Mouse (Mus musculus): Measurements from ENCODE around the gene 1810009A15Rik. TPM values are rescaled to one million over a fixed set of nuclear protein-coding genes. Genes with fewer than 3 reads are reported as not detected.

1810009A15Rik gene
- 146 and 214 TPM in 2 replicates for total RNA-seq (2012; rRNA removed)

GRCm38 (mm10) chr19:8888511-8889385 lies at the start of gene 1810009A15Rik, which contains the start of gene Gm49416:
1810009A15Rik (plus strand) TSS chr19:8888853.
Gm49416 (plus strand) TSS chr19:8888926.
- H3K4me3 ChIP-seq (ENCODE audit: insufficient read depth in 1 of 2, low read depth in 1 of 2, low read length in 2 of 2, poor library complexity in 1 of 2, severe bottlenecking in 1 of 2) = peak within 1 kb of the TSS; percentile 81 to 87
- peaks cover 0 to 3% of the 10 kb centered on the region in 2 experiments; a peak in 1 of 4 replicates for H3K4me1 ChIP-seq (ENCODE audit: control insufficient read depth in 2 of 2, insufficient read depth in 2 of 2, low read length in 2 of 2, poor library complexity in 1 of 2)
- H3K9ac ChIP-seq (ENCODE audit: insufficient read depth, low read depth, low read length, poor library complexity, severe bottlenecking) = peak within 1 kb of the TSS; percentile 97
- H3K9me3 ChIP-seq (ENCODE audit: control insufficient read depth, insufficient read depth, low read depth, low read length) = no peaks in the 10 kb centered on the region
- H3K36me3 ChIP-seq (ENCODE audit: control insufficient read depth, insufficient read depth, low read length, poor library complexity, severe bottlenecking) = peaks cover 20% of the 10 kb centered on the region
- TF ChIP-seq ZNF384 (IDR thresholded peaks at IDR 0.05; ENCODE audit: low read depth, low read length) = 0 out of 2 replicates have a peak, but pooled peaks have one; percentile 2
- TF ChIP-seq HCFC1 (IDR thresholded peaks at IDR 0.05; ENCODE audit: borderline replicate concordance, insufficient read depth, low read length) = peak; percentile 32; the same call in 1 of the 2 replicates
- no peak for TF ChIP-seq ZC3H11A (IDR thresholded peaks at IDR 0.05; ENCODE audit: borderline replicate concordance, low read depth, low read length)
- TF ChIP-seq MAFK (IDR thresholded peaks at IDR 0.05; ENCODE audit: insufficient read depth, low read depth, low read length) = no peak
- no peak for TF ChIP-seq CHD2 (IDR thresholded peaks at IDR 0.05; ENCODE audit: low read depth, low read length)
- peak within 1 kb of the TSS; percentile 88 for H3K27ac ChIP-seq (ENCODE audit: insufficient read depth, low read depth, low read length, poor library complexity, severe bottlenecking)
- in situ Hi-C loops (cut with MboI; ENCODE audit: low sequenced_read_pairs in 2 of 2, unreplicated experiment in 2 of 2) = no loop called here
- peak; percentile 96 for DNase-seq (ENCODE audit: low read depth, low spot score)

GRCm38 (mm10) chr19:8839103-8839907 lies 49.3 kb upstream of the 1810009A15Rik start, which contains the start of gene Gng3:
Gng3 (minus strand) TSS chr19:8839194.
- Histone ChIP-seq H3K4me3 (ENCODE audit: insufficient read depth in 1 of 2, low read depth in 1 of 2, low read length in 2 of 2, poor library complexity in 1 of 2, severe bottlenecking in 1 of 2) (peak within 1 kb of the TSS; percentile 64 to 74), H3K27ac (ENCODE audit: insufficient read depth, low read depth, low read length, poor library complexity, severe bottlenecking) (peak within 1 kb of the TSS; percentile 96; the same call in 1 of the 2 replicates), H3K9me3 (ENCODE audit: control insufficient read depth, insufficient read depth, low read depth, low read length) (no peaks in the 10 kb centered on the region), H3K9ac (ENCODE audit: insufficient read depth, low read depth, low read length, poor library complexity, severe bottlenecking) (peak within 1 kb of the TSS; percentile 90), H3K36me3 (ENCODE audit: control insufficient read depth, insufficient read depth, low read length, poor library complexity, severe bottlenecking) (peaks cover 1% of the 10 kb centered on the region), H3K4me1 (ENCODE audit: control insufficient read depth in 2 of 2, insufficient read depth in 2 of 2, low read length in 2 of 2, poor library complexity in 1 of 2) (peaks cover 2 to 11% of the 10 kb centered on the region in 2 experiments; a peak in 3 of 4 replicates)
- DNase-seq (ENCODE audit: low read depth, low spot score) = peak; percentile 57
- no peak for TF ChIP-seq ZNF384 (IDR thresholded peaks at IDR 0.05; ENCODE audit: low read depth, low read length)
- TF ChIP-seq CHD2 (IDR thresholded peaks at IDR 0.05; ENCODE audit: low read depth, low read length) = no peak
- TF ChIP-seq ZC3H11A (IDR thresholded peaks at IDR 0.05; ENCODE audit: borderline replicate concordance, low read depth, low read length) = no peak
- no peak for TF ChIP-seq HCFC1 (IDR thresholded peaks at IDR 0.05; ENCODE audit: borderline replicate concordance, insufficient read depth, low read length)
- peak; percentile 71 for TF ChIP-seq MAFK (IDR thresholded peaks at IDR 0.05; ENCODE audit: insufficient read depth, low read depth, low read length)
- in situ Hi-C loops (cut with MboI; ENCODE audit: low sequenced_read_pairs in 2 of 2, unreplicated experiment in 2 of 2) = no loop called here

- in situ Hi-C loops (cut with MboI; ENCODE audit: low sequenced_read_pairs in 2 of 2, unreplicated experiment in 2 of 2) = no loop called here
- Histone ChIP-seq H3K9me3 (ENCODE audit: control insufficient read depth, insufficient read depth, low read depth, low read length) (no peaks in the 10 kb centered on the region), H3K9ac (ENCODE audit: insufficient read depth, low read depth, low read length, poor library complexity, severe bottlenecking) (peak overlapping the region; percentile 51), H3K27ac (ENCODE audit: insufficient read depth, low read depth, low read length, poor library complexity, severe bottlenecking) (no peak overlapping the region), H3K4me3 (ENCODE audit: insufficient read depth in 1 of 2, low read depth in 1 of 2, low read length in 2 of 2, poor library complexity in 1 of 2, severe bottlenecking in 1 of 2) (peak overlapping the region; percentile 63 to 70), H3K4me1 (ENCODE audit: control insufficient read depth in 2 of 2, insufficient read depth in 2 of 2, low read length in 2 of 2, poor library complexity in 1 of 2) (peaks cover 2 to 11% of the 10 kb centered on the region in 2 experiments; a peak in 3 of 4 replicates), H3K36me3 (ENCODE audit: control insufficient read depth, insufficient read depth, low read length, poor library complexity, severe bottlenecking) (no peaks in the 10 kb centered on the region; the same call in 1 of the 2 replicates)
- TF ChIP-seq ZNF384 (IDR thresholded peaks at IDR 0.05; ENCODE audit: low read depth, low read length) = no peak
- DNase-seq (ENCODE audit: low read depth, low spot score) = no peak
Measured at GRCm38 (mm10) chr19:8839908-8840791, 48.5 kb upstream of the 1810009A15Rik start.

GRCm38 (mm10) chr19:8841012-8841411 lies 47.6 kb upstream of the 1810009A15Rik start:
- Histone ChIP-seq H3K4me3 (ENCODE audit: insufficient read depth in 1 of 2, low read depth in 1 of 2, low read length in 2 of 2, poor library complexity in 1 of 2, severe bottlenecking in 1 of 2) (peak overlapping the region in 1 of 2 experiments; percentile 70; a peak in 1 of 4 replicates), H3K27ac (ENCODE audit: insufficient read depth, low read depth, low read length, poor library complexity, severe bottlenecking) (no peak overlapping the region), H3K4me1 (ENCODE audit: control insufficient read depth in 2 of 2, insufficient read depth in 2 of 2, low read length in 2 of 2, poor library complexity in 1 of 2) (peaks cover 2 to 13% of the 10 kb centered on the region in 2 experiments; a peak in 3 of 4 replicates), H3K36me3 (ENCODE audit: control insufficient read depth, insufficient read depth, low read length, poor library complexity, severe bottlenecking) (peaks cover 1% of the 10 kb centered on the region; the same call in 1 of the 2 replicates), H3K9me3 (ENCODE audit: control insufficient read depth, insufficient read depth, low read depth, low read length) (no peaks in the 10 kb centered on the region), H3K9ac (ENCODE audit: insufficient read depth, low read depth, low read length, poor library complexity, severe bottlenecking) (no peak overlapping the region; the same call in 1 of the 2 replicates)
- TF ChIP-seq HCFC1 (IDR thresholded peaks at IDR 0.05; ENCODE audit: borderline replicate concordance, insufficient read depth, low read length) (no peak), MAFK (IDR thresholded peaks at IDR 0.05; ENCODE audit: insufficient read depth, low read depth, low read length) (no peak), ZC3H11A (IDR thresholded peaks at IDR 0.05; ENCODE audit: borderline replicate concordance, low read depth, low read length) (no peak), CHD2 (IDR thresholded peaks at IDR 0.05; ENCODE audit: low read depth, low read length) (no peak), ZNF384 (IDR thresholded peaks at IDR 0.05; ENCODE audit: low read depth, low read length) (no peak)
- DNase-seq (ENCODE audit: low read depth, low spot score) = no peak
- in situ Hi-C loops (cut with MboI; ENCODE audit: low sequenced_read_pairs in 2 of 2, unreplicated experiment in 2 of 2) = no loop called here

Measured in ES-E14 (cell line).